In the genomic region with DNA sequence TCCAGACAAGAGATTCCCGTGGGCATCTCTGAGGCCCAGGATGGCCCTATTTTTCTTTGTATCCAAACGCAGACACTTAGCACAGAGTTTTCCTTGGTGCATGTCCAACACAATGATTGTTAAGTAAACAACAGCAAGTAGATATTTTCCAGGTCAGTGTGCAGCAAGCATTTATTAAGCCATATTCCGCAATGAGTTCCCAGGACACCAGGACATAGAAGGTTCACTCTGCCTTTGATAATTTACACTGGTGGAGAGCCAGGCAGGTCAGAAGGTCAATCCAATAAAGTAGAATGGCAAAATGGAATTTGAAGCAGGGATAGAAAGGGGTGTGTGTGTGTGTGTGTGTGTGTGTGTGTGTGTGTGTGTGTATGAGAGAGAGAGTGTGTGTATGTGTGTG, we compare ENCODE assay signal across 20 mouse cellular contexts. TPM values are rescaled to one million over a fixed set of nuclear protein-coding genes. Genes with fewer than 3 reads are reported as not detected.
DNase-seq lines count a peak whose midpoint lies in the region; ATAC-seq and TF ChIP-seq lines count a peak whose summit lies in the region.
"Had no signal": no experiment of that assay in that cellular context is flagged by ENCODE, and none has a peak within 500 bp of the region (broad histone marks: within the 10 kb centered on the region; RNA-seq: fewer than 3 reads in every experiment).

No protein-coding gene starts in this region.

- H3K9ac ChIP-seq in intestine, embryonic 16.5 days (ENCODE audit: low read depth, low read length): no peak overlapping the region
- H3K9ac ChIP-seq in intestine, embryonic 15.5 days: no peak overlapping the region
- no peak overlapping the region for H3K9ac ChIP-seq in liver, postnatal 0 days (replicated peaks)
- no peak overlapping the region for H3K9ac ChIP-seq in kidney, postnatal 0 days (ENCODE audit: low read depth, low read length)
- no peak overlapping the region for H3K9ac ChIP-seq in stomach, embryonic 15.5 days
- H3K9ac ChIP-seq: forebrain, embryonic 15.5 days; hindbrain, embryonic 12.5 days; limb, embryonic 15.5 days had no signal

- TF ChIP-seq EP300 in liver, postnatal 0 days (IDR thresholded peaks at IDR 0.05; ENCODE audit: low read depth): no peak

- no peak for TF ChIP-seq CTCF in liver, postnatal 0 days (IDR thresholded peaks at IDR 0.05; ENCODE audit: low read depth)
- TF ChIP-seq CTCF in kidney, postnatal 0 days (IDR thresholded peaks at IDR 0.05; ENCODE audit: low read depth): no peak

- no peaks in the 10 kb centered on the region for H3K36me3 ChIP-seq in intestine, embryonic 16.5 days (ENCODE audit: control insufficient read depth, insufficient read depth, low read length)
- no peaks in the 10 kb centered on the region for H3K36me3 ChIP-seq in intestine, embryonic 15.5 days
- no peaks in the 10 kb centered on the region for H3K36me3 ChIP-seq in liver, postnatal 0 days (replicated peaks; ENCODE audit: insufficient read depth, low read length)
- no peaks in the 10 kb centered on the region for H3K36me3 ChIP-seq in kidney, postnatal 0 days (ENCODE audit: insufficient read depth, low read length)
- H3K36me3 ChIP-seq in stomach, embryonic 15.5 days: no peaks in the 10 kb centered on the region
- H3K36me3 ChIP-seq: forebrain, embryonic 15.5 days; hindbrain, embryonic 12.5 days; limb, embryonic 15.5 days had no signal

- H3K9me3 ChIP-seq in intestine, embryonic 16.5 days (ENCODE audit: control insufficient read depth, low read length): no peaks in the 10 kb centered on the region
- no peaks in the 10 kb centered on the region for H3K9me3 ChIP-seq in intestine, embryonic 15.5 days
- H3K9me3 ChIP-seq in liver, postnatal 0 days (ENCODE audit: low read length): no peaks in the 10 kb centered on the region
- no peaks in the 10 kb centered on the region for H3K9me3 ChIP-seq in kidney, postnatal 0 days (replicated peaks; ENCODE audit: low read length)
- H3K9me3 ChIP-seq in stomach, embryonic 15.5 days: no peaks in the 10 kb centered on the region
- H3K9me3 ChIP-seq: forebrain, embryonic 15.5 days; hindbrain, embryonic 12.5 days; limb, embryonic 15.5 days had no signal

- peak; percentile 55 for DNase-seq in liver, postnatal 0 days
- DNase-seq in liver: no peak
- DNase-seq in kidney, postnatal 0 days (ENCODE audit: low spot score): peak; percentile 33
- no peak for DNase-seq in spleen, adult 18-20 months
- DNase-seq in frontal cortex, postnatal 14 days (ENCODE audit: low spot score in 2 of 2): no peak
- DNase-seq: adrenal gland, adult 8-10 months; B cell, adult 2 months; cerebellum, adult 11-12 months; cerebellum, postnatal 14 days; embryo, embryonic 11 days; gastrocnemius, postnatal 36 days; heart, postnatal 10 days had no signal

- H3K4me3 ChIP-seq in intestine, embryonic 16.5 days (ENCODE audit: low read length): no peak overlapping the region
- no peak overlapping the region for H3K4me3 ChIP-seq in intestine, embryonic 15.5 days (replicated peaks)
- H3K4me3 ChIP-seq in liver, postnatal 0 days (ENCODE audit: low read depth, low read length): no peak overlapping the region
- H3K4me3 ChIP-seq in kidney, postnatal 0 days (replicated peaks; ENCODE audit: low read depth, low read length): no peak overlapping the region
- no peak overlapping the region for H3K4me3 ChIP-seq in stomach, embryonic 15.5 days (replicated peaks)
- H3K4me3 ChIP-seq: forebrain, embryonic 15.5 days; hindbrain, embryonic 12.5 days; limb, embryonic 15.5 days had no signal

- WGBS in intestine, embryonic 16.5 days: 48% methylated on average over 3 of the region's 3 CpGs
- 37% methylated on average over 3 of the region's 3 CpGs for WGBS in intestine, embryonic 15.5 days
- WGBS in liver, postnatal 0 days (ENCODE audit: insufficient replicate concordance): 55% methylated on average over 3 of the region's 3 CpGs
- WGBS in kidney, postnatal 0 days: 50% methylated on average over 3 of the region's 3 CpGs
- WGBS in stomach, embryonic 15.5 days: 47% methylated on average over 3 of the region's 3 CpGs

- H3K27me3 ChIP-seq in intestine, embryonic 16.5 days (replicated peaks; ENCODE audit: control insufficient read depth, insufficient read depth, low read length): no peaks in the 10 kb centered on the region
- no peaks in the 10 kb centered on the region for H3K27me3 ChIP-seq in intestine, embryonic 15.5 days (replicated peaks)
- peaks cover 40% of the 10 kb centered on the region for H3K27me3 ChIP-seq in liver, postnatal 0 days (ENCODE audit: insufficient read depth, low read length)
- no peaks in the 10 kb centered on the region for H3K27me3 ChIP-seq in kidney, postnatal 0 days (ENCODE audit: insufficient read depth, low read length)
- no peaks in the 10 kb centered on the region for H3K27me3 ChIP-seq in stomach, embryonic 15.5 days (replicated peaks)
- H3K27me3 ChIP-seq: limb, embryonic 15.5 days had no signal

- H3K27ac ChIP-seq in intestine, embryonic 16.5 days (ENCODE audit: low read length): no peak overlapping the region
- H3K27ac ChIP-seq in intestine, embryonic 15.5 days: no peak overlapping the region
- no peak overlapping the region for H3K27ac ChIP-seq in liver, postnatal 0 days (ENCODE audit: low read depth)
- no peak overlapping the region for H3K27ac ChIP-seq in kidney, postnatal 0 days
- H3K27ac ChIP-seq in stomach, embryonic 15.5 days: 0 out of 2 replicates have a peak overlapping the region, but pooled peaks have one; percentile 0
- H3K27ac ChIP-seq: forebrain, embryonic 15.5 days; hindbrain, embryonic 12.5 days; limb, embryonic 15.5 days had no signal

- 0 out of 2 replicates have a peak, but pooled peaks cover 4% of the 10 kb centered on the region for H3K4me1 ChIP-seq in intestine, embryonic 16.5 days (ENCODE audit: control insufficient read depth, insufficient read depth, low read length)
- H3K4me1 ChIP-seq in intestine, embryonic 15.5 days (replicated peaks): no peaks in the 10 kb centered on the region
- peaks cover 4% of the 10 kb centered on the region; the same call in 1 of the 2 replicates for H3K4me1 ChIP-seq in liver, postnatal 0 days (ENCODE audit: insufficient read depth)
- no peaks in the 10 kb centered on the region for H3K4me1 ChIP-seq in kidney, postnatal 0 days (replicated peaks; ENCODE audit: insufficient read depth, low read length)
- H3K4me1 ChIP-seq in stomach, embryonic 15.5 days: no peaks in the 10 kb centered on the region
- H3K4me1 ChIP-seq: forebrain, embryonic 15.5 days; hindbrain, embryonic 12.5 days had no signal

- ATAC-seq in intestine, embryonic 16.5 days: 0 out of 2 replicates have a peak, but pooled peaks have one; percentile 26
- no peak for ATAC-seq in intestine, embryonic 15.5 days
- ATAC-seq in liver, postnatal 0 days: peak; percentile 90
- no peak for ATAC-seq in kidney, postnatal 0 days (replicated peaks; ENCODE audit: low FRiP score, low read depth)
- no peak for ATAC-seq in stomach, embryonic 15.5 days (ENCODE audit: insufficient read depth, low FRiP score, low read depth)
- ATAC-seq: forebrain, embryonic 15.5 days; inflammation-experienced regulatory T-cells, adult 6 months had no signal

- H3K4me2 ChIP-seq in intestine, embryonic 16.5 days (ENCODE audit: low read depth, low read length): no peak overlapping the region
- H3K4me2 ChIP-seq in intestine, embryonic 15.5 days (replicated peaks): no peak overlapping the region
- no peak overlapping the region for H3K4me2 ChIP-seq in liver, postnatal 0 days (ENCODE audit: low read depth, low read length)
- H3K4me2 ChIP-seq in kidney, postnatal 0 days (ENCODE audit: low read length): no peak overlapping the region
- no peak overlapping the region for H3K4me2 ChIP-seq in stomach, embryonic 15.5 days
- H3K4me2 ChIP-seq: forebrain, embryonic 15.5 days; hindbrain, embryonic 12.5 days; limb, embryonic 15.5 days; midbrain, embryonic 11.5 days had no signal

RNA-seq across cellular contexts. Expression of gene Rnf7, which starts 47.4 kb away (rescaled TPM):
- 151 and 166 TPM in 2 replicates for polyA plus RNA-seq in intestine, embryonic 16.5 days (2015; fragmentation: Nextera tagmentation; extraction: Ambion mirVana)
- 169 and 183 TPM in 2 replicates for polyA plus RNA-seq in intestine, embryonic 15.5 days (2015; fragmentation: Nextera tagmentation; extraction: Ambion mirVana)
- polyA plus RNA-seq in liver, postnatal 0 days (2015; fragmentation: Nextera tagmentation; extraction: Ambion mirVana): 58.6 and 62.4 TPM in 2 replicates
- 241 and 255 TPM in 2 replicates for polyA plus RNA-seq in kidney, postnatal 0 days (2015; fragmentation: Nextera tagmentation; extraction: Ambion mirVana)
- polyA plus RNA-seq in stomach, embryonic 15.5 days (2015; fragmentation: Nextera tagmentation; extraction: Ambion mirVana): 182 and 201 TPM in 2 replicates

Comparison
In these comparisons a context has a peak if more than half of its experiments do, and no peak if none do; other contexts are left out.
1. ATAC-seq: peak in intestine, embryonic 16.5 days (single experiment) and liver, postnatal 0 days (single experiment); none in intestine, embryonic 15.5 days (single experiment), kidney, postnatal 0 days (single experiment) and stomach, embryonic 15.5 days (single experiment).
2. DNase-seq: peak in liver, postnatal 0 days (single experiment) and kidney, postnatal 0 days (single experiment); none in liver (single experiment), spleen, adult 18-20 months (0 of 2) and frontal cortex, postnatal 14 days (0 of 2).